Mouse (Mus musculus) stomach, postnatal 0 days (tissue): Measurements from ENCODE around the gene Arl14.

Source experiments
- CTCF ChIP-seq: IDR thresholded peaks from 2 replicates; pipeline ENCODE4 v1.5.1; 2016; ENCODE audit warnings: antibody characterized with exemption, low read depth, mild to moderate bottlenecking, moderate library complexity
- EP300 ChIP-seq: optimal IDR thresholded peaks from 2 replicates; pipeline ENCODE3; 2016; ENCODE audit warnings: antibody characterized with exemption

- TF ChIP-seq EP300: no peak
- no peak for TF ChIP-seq CTCF
These were observed 40.0 kb upstream of the Arl14 start for GRCm38 (mm10) chr3:69182225-69182624.
